Mouse (Mus musculus) testis, adult 2 months (tissue): ENCODE measurements around the gene Gjb2.

Source experiments
- CTCF ChIP-seq: fragments of 200-500 bp; IDR thresholded peaks from 2 replicates; pipeline ENCODE4 v1.5.1; 2012; ENCODE audit warnings: low read depth, mild to moderate bottlenecking, inconsistent platforms, low read length, moderate library complexity; ENCODE audit not compliant: control insufficient read depth, insufficient read depth, insufficient replicate concordance
- POLR2A ChIP-seq: fragments of 200-500 bp; IDR thresholded peaks from 2 replicates; pipeline ENCODE4 v1.6.1; 2012; ENCODE audit warnings: low read depth, mild to moderate bottlenecking, inconsistent platforms, low read length, moderate library complexity; ENCODE audit not compliant: control insufficient read depth

GRCm38 (mm10) chr14:57101623-57102022, 2.9 kb downstream of the Gjb2 start:
- TF ChIP-seq POLR2A (no peak), CTCF (no peak)
